Comparison of ENCODE assay signal across 31 mouse cellular contexts in the genomic region with DNA sequence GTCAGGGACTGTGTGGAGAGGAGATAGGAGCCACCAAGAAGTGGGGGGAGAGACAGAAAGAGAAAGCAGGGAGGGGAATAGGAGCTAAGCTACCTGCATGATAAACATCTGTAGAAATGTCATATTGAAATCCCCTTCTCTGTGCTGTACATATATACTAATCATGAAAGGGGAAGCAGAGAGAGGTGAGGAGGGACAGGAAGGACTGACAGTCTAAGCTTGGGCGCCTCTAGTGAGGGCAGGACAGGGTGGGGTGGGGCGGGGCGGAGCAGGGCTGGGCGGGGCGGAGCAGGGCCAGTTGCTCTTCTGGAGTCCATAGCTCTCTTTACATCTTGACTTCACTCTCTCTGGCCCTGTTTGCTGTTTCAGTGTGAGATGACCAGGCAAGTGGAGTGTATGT. TPM values are rescaled to one million over a fixed set of nuclear protein-coding genes. Genes with fewer than 3 reads are reported as not detected.
"Had no signal": no experiment of that assay in that cellular context is flagged by ENCODE, and none has a peak within 500 bp of the region (broad histone marks: within the 10 kb centered on the region; RNA-seq: fewer than 3 reads in every experiment).

No protein-coding gene starts in this region.

- DNase-seq: kidney, postnatal 25 days; layer of hippocampus, adult 9-11 months; liver, embryonic 13.5 days; lung, adult 2 months; lung, postnatal 14 days; lung, postnatal 4 days; thymus, adult 2 months; thymus, postnatal 14 days; thymus, postnatal 4 days had no signal

- ATAC-seq: midbrain, embryonic 15.5 days had no signal

RNA-seq across cellular contexts. Expression of gene Olfr1414, which starts 18.5 kb away (rescaled TPM):
- total RNA-seq: layer of hippocampus, adult 2 months; layer of hippocampus, postnatal 25 days; left cerebral cortex, adult 18-20 months; left cerebral cortex, postnatal 10 days; left cerebral cortex, postnatal 36 days; liver, adult 2 months; megakaryocyte, adult 5-6 weeks; neutrophil, adult 5-6 weeks had no signal
- polyA plus RNA-seq: kidney, embryonic 14.5 days; kidney, postnatal 0 days; large intestine, adult 2 months; limb, embryonic 11.5 days; limb, embryonic 14.5 days; liver, adult 2 months; liver, embryonic 13.5 days; liver, embryonic 16.5 days; lung, adult 2 months; lung, embryonic 16.5 days; midbrain, embryonic 12.5 days; midbrain, embryonic 15.5 days; neural tube, embryonic 12.5 days; small intestine, adult 2 months; spleen, adult 2 months; stomach, embryonic 14.5 days; stomach, postnatal 0 days; thymus, adult 2 months had no signal

RNA-seq across cellular contexts. Expression of gene Olfr1413, which starts 34.1 kb away (rescaled TPM):
- total RNA-seq: layer of hippocampus, adult 2 months; layer of hippocampus, postnatal 25 days; left cerebral cortex, adult 18-20 months; left cerebral cortex, postnatal 10 days; left cerebral cortex, postnatal 36 days; liver, adult 2 months; megakaryocyte, adult 5-6 weeks; neutrophil, adult 5-6 weeks had no signal
- polyA plus RNA-seq: kidney, embryonic 14.5 days; kidney, postnatal 0 days; large intestine, adult 2 months; limb, embryonic 11.5 days; limb, embryonic 14.5 days; liver, adult 2 months; liver, embryonic 13.5 days; liver, embryonic 16.5 days; lung, adult 2 months; lung, embryonic 16.5 days; midbrain, embryonic 12.5 days; midbrain, embryonic 15.5 days; neural tube, embryonic 12.5 days; small intestine, adult 2 months; spleen, adult 2 months; stomach, embryonic 14.5 days; stomach, postnatal 0 days; thymus, adult 2 months had no signal

RNA-seq across cellular contexts. Expression of gene Olfr1415, which starts 41.1 kb away (rescaled TPM):
- total RNA-seq: layer of hippocampus, adult 2 months; layer of hippocampus, postnatal 25 days; left cerebral cortex, adult 18-20 months; left cerebral cortex, postnatal 10 days; left cerebral cortex, postnatal 36 days; liver, adult 2 months; megakaryocyte, adult 5-6 weeks; neutrophil, adult 5-6 weeks had no signal
- polyA plus RNA-seq: kidney, embryonic 14.5 days; kidney, postnatal 0 days; large intestine, adult 2 months; limb, embryonic 11.5 days; limb, embryonic 14.5 days; liver, adult 2 months; liver, embryonic 13.5 days; liver, embryonic 16.5 days; lung, adult 2 months; lung, embryonic 16.5 days; midbrain, embryonic 12.5 days; midbrain, embryonic 15.5 days; neural tube, embryonic 12.5 days; small intestine, adult 2 months; spleen, adult 2 months; stomach, embryonic 14.5 days; stomach, postnatal 0 days; thymus, adult 2 months had no signal

RNA-seq across cellular contexts. Expression of gene Olfr1412, which starts 48.6 kb away (rescaled TPM):
- total RNA-seq: layer of hippocampus, adult 2 months; layer of hippocampus, postnatal 25 days; left cerebral cortex, adult 18-20 months; left cerebral cortex, postnatal 10 days; left cerebral cortex, postnatal 36 days; liver, adult 2 months; megakaryocyte, adult 5-6 weeks; neutrophil, adult 5-6 weeks had no signal
- polyA plus RNA-seq: kidney, embryonic 14.5 days; kidney, postnatal 0 days; large intestine, adult 2 months; limb, embryonic 11.5 days; limb, embryonic 14.5 days; liver, adult 2 months; liver, embryonic 13.5 days; liver, embryonic 16.5 days; lung, adult 2 months; lung, embryonic 16.5 days; midbrain, embryonic 12.5 days; midbrain, embryonic 15.5 days; neural tube, embryonic 12.5 days; small intestine, adult 2 months; spleen, adult 2 months; stomach, embryonic 14.5 days; stomach, postnatal 0 days; thymus, adult 2 months had no signal

RNA-seq across cellular contexts. Expression of gene Olfr1416, which starts 52.1 kb away (rescaled TPM):
- total RNA-seq: layer of hippocampus, adult 2 months; layer of hippocampus, postnatal 25 days; left cerebral cortex, adult 18-20 months; left cerebral cortex, postnatal 10 days; left cerebral cortex, postnatal 36 days; liver, adult 2 months; megakaryocyte, adult 5-6 weeks had no signal
- polyA plus RNA-seq: kidney, embryonic 14.5 days; kidney, postnatal 0 days; large intestine, adult 2 months; limb, embryonic 11.5 days; limb, embryonic 14.5 days; liver, adult 2 months; liver, embryonic 13.5 days; liver, embryonic 16.5 days; lung, adult 2 months; lung, embryonic 16.5 days; midbrain, embryonic 12.5 days; midbrain, embryonic 15.5 days; neural tube, embryonic 12.5 days; small intestine, adult 2 months; spleen, adult 2 months; stomach, embryonic 14.5 days; stomach, postnatal 0 days; thymus, adult 2 months had no signal
